Mouse (Mus musculus): ENCODE measurements at regions not wholly inside any gene's neighbourhood (a gene's known extent, or its start where the extent isn't known, plus 50 kb on each side); places are given as distances from the start of the nearest gene placed in this dataset.

DNA sequence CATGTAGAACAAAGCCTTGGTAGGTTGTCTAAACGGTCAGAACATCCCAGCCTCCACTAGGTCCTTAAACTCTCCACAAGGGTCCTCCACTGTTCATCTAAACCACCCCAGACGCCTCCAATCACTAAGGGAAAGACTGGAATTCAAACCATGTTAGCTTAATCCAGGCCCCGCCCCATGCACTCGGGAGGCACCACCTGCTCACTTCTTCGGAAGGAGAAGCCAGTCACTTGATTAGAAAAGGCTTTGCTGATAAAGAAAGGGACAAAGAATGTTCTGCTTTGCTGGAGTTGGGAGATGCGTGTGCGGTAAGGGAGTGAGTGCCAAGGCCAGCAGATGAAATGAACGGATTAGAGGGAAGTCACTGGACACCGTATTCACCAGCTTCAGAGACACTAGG lies 54.5 kb upstream of the Armc2 start:
- 57% methylated on average over 9 of the region's 9 CpGs for WGBS
- no peak for ATAC-seq (ENCODE audit: low read depth)
- no peaks in the 10 kb centered on the region for H3K4me1 ChIP-seq (ENCODE audit: control insufficient read depth, insufficient read depth, low read length)

GRCm38 (mm10) chr10:42072131-42072530 lies 53.9 kb upstream of the Armc2 start:
- H3K4me2 ChIP-seq (ENCODE audit: low read depth, low read length): no peak overlapping the region
- 50% methylated on average over 3 of the region's 3 CpGs for WGBS
- ATAC-seq (ENCODE audit: low read depth): no peak

More for the DNA sequence above, 54.5 kb upstream of the Armc2 start:
- Histone ChIP-seq H3K4me2 (ENCODE audit: low read depth, low read length) (no peak overlapping the region), H3K27ac (ENCODE audit: low read depth, low read length) (no peak overlapping the region), H3K27me3 (ENCODE audit: control insufficient read depth, insufficient read depth, low read length) (no peaks in the 10 kb centered on the region), H3K9me3 (ENCODE audit: control insufficient read depth, low read length) (no peaks in the 10 kb centered on the region), H3K4me3 (ENCODE audit: low read depth, low read length) (no peak overlapping the region), H3K9ac (replicated peaks; ENCODE audit: low read depth, low read length) (no peak overlapping the region), H3K36me3 (ENCODE audit: control insufficient read depth, insufficient read depth, low read length) (no peaks in the 10 kb centered on the region)

GRCm38 (mm10) chr10:42071404-42072024 lies 53.3 kb upstream of the Armc2 start:
- no peak overlapping the region for H3K9ac ChIP-seq (replicated peaks; ENCODE audit: low read depth, low read length)

More at GRCm38 (mm10) chr10:42072131-42072530, 53.9 kb upstream of the Armc2 start:
- H3K9ac ChIP-seq (replicated peaks; ENCODE audit: low read depth, low read length): no peak overlapping the region
- no peaks in the 10 kb centered on the region for H3K4me1 ChIP-seq (ENCODE audit: control insufficient read depth, insufficient read depth, low read length)
- H3K4me3 ChIP-seq (ENCODE audit: low read depth, low read length): no peak overlapping the region
- H3K9me3 ChIP-seq (ENCODE audit: control insufficient read depth, low read length): no peaks in the 10 kb centered on the region
- no peaks in the 10 kb centered on the region for H3K36me3 ChIP-seq (ENCODE audit: control insufficient read depth, insufficient read depth, low read length)
- H3K27ac ChIP-seq (ENCODE audit: low read depth, low read length): no peak overlapping the region
- H3K27me3 ChIP-seq (ENCODE audit: control insufficient read depth, insufficient read depth, low read length): no peaks in the 10 kb centered on the region

DNA sequence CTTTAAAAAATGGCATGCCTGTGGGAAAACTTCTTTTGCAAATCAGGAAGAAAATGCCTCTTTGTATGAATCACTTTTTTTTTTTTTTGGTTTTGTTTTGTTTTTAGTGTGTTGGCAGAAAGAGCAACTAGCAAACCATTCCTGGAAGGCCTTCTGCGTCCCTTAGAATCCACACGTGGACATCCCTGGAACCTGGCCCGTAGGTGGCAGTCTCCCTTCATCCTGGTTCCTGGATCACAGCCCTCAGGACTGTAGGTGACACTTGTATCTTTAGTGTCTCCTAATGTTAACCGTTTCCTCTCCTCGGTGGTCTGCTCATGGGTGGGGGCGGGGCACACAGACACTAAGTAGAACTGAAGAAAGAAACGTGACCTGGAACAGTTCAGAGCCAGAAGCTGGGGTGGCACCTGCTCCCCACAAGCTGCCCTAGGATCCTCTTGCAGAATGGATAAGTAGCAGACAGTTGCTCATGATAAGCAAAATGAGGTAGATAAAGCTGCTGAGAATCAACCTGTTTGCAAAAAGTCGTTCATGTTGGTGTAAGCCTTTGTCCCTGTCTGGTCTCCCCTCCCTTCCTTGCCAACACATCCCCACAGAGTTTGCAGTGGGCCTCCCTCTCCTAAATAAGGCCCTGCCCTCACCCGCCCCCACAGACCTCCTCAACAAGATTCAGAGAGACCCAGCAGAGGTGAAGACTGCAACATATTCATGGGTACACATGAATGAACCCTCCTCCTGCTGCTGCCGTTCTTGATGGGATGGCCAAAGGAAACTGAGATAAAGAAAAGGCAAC lies 52.6 kb upstream of the Armc2 start:
- WGBS: 31% methylated on average over 10 of the region's 10 CpGs
- no peak overlapping the region for H3K4me2 ChIP-seq (ENCODE audit: low read depth, low read length)
- no peak overlapping the region for H3K27ac ChIP-seq (ENCODE audit: low read depth, low read length)

More at GRCm38 (mm10) chr10:42071404-42072024, 53.3 kb upstream of the Armc2 start:
- H3K27me3 ChIP-seq (ENCODE audit: control insufficient read depth, insufficient read depth, low read length): no peaks in the 10 kb centered on the region
- no peaks in the 10 kb centered on the region for H3K36me3 ChIP-seq (ENCODE audit: control insufficient read depth, insufficient read depth, low read length)
- H3K4me2 ChIP-seq (ENCODE audit: low read depth, low read length): no peak overlapping the region
- ATAC-seq (ENCODE audit: low read depth): 0 out of 2 replicates have a peak, but pooled peaks have one; percentile 29
- H3K4me1 ChIP-seq (ENCODE audit: control insufficient read depth, insufficient read depth, low read length): no peaks in the 10 kb centered on the region
- H3K27ac ChIP-seq (ENCODE audit: low read depth, low read length): no peak overlapping the region
- no peak overlapping the region for H3K4me3 ChIP-seq (ENCODE audit: low read depth, low read length)
- WGBS: 36% methylated on average over 8 of the region's 8 CpGs
- H3K9me3 ChIP-seq (ENCODE audit: control insufficient read depth, low read length): no peaks in the 10 kb centered on the region

DNA sequence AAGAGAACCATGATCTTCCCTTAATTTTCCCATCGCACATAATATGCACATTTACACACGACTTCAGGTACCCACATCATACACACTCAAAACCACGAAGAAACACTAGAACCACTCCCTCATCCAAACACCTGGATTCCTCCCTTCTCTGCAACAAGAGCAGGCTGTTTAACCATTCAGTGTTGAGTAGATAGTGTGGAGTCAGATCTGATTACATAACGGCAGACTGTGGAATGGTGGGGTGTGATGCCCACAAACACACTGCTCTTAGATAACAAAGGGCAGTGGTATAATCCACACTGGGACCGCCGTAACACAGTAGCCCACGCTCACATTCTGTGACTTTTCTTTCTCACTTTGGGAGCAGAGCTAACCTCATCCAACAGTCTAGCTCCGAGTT lies 51.5 kb upstream of the Armc2 start:
- Histone ChIP-seq H3K36me3 (ENCODE audit: control insufficient read depth, insufficient read depth, low read length) (no peaks in the 10 kb centered on the region), H3K4me2 (ENCODE audit: low read depth, low read length) (no peak overlapping the region), H3K27me3 (ENCODE audit: control insufficient read depth, insufficient read depth, low read length) (no peaks in the 10 kb centered on the region), H3K9me3 (ENCODE audit: control insufficient read depth, low read length) (no peaks in the 10 kb centered on the region), H3K9ac (replicated peaks; ENCODE audit: low read depth, low read length) (no peak overlapping the region), H3K27ac (ENCODE audit: low read depth, low read length) (no peak overlapping the region), H3K4me3 (ENCODE audit: low read depth, low read length) (no peak overlapping the region), H3K4me1 (ENCODE audit: control insufficient read depth, insufficient read depth, low read length) (no peaks in the 10 kb centered on the region)
- WGBS: 94% methylated on average over 8 of the region's 8 CpGs
- ATAC-seq (ENCODE audit: low read depth): no peak

More for the DNA sequence above, 52.6 kb upstream of the Armc2 start:
- ATAC-seq (ENCODE audit: low read depth): peak; percentile 36; the same call in 1 of the 2 replicates
- H3K27me3 ChIP-seq (ENCODE audit: control insufficient read depth, insufficient read depth, low read length): no peaks in the 10 kb centered on the region
- no peaks in the 10 kb centered on the region for H3K4me1 ChIP-seq (ENCODE audit: control insufficient read depth, insufficient read depth, low read length)
- H3K36me3 ChIP-seq (ENCODE audit: control insufficient read depth, insufficient read depth, low read length): no peaks in the 10 kb centered on the region
- no peaks in the 10 kb centered on the region for H3K9me3 ChIP-seq (ENCODE audit: control insufficient read depth, low read length)
- H3K4me3 ChIP-seq (ENCODE audit: low read depth, low read length): no peak overlapping the region
- H3K9ac ChIP-seq (replicated peaks; ENCODE audit: low read depth, low read length): no peak overlapping the region

- H3K4me1 ChIP-seq (ENCODE audit: control insufficient read depth, insufficient read depth, low read length): no peaks in the 10 kb centered on the region
- no peak overlapping the region for H3K4me2 ChIP-seq (ENCODE audit: low read depth, low read length)
- no peak overlapping the region for H3K27ac ChIP-seq (ENCODE audit: low read depth, low read length)
- no peak overlapping the region for H3K9ac ChIP-seq (replicated peaks; ENCODE audit: low read depth, low read length)
- no peaks in the 10 kb centered on the region for H3K27me3 ChIP-seq (ENCODE audit: control insufficient read depth, insufficient read depth, low read length)
- H3K9me3 ChIP-seq (ENCODE audit: control insufficient read depth, low read length): no peaks in the 10 kb centered on the region
- 81% methylated on average over 2 of the region's 2 CpGs for WGBS
- no peaks in the 10 kb centered on the region for H3K36me3 ChIP-seq (ENCODE audit: control insufficient read depth, insufficient read depth, low read length)
- ATAC-seq (ENCODE audit: low read depth): no peak
- H3K4me3 ChIP-seq (ENCODE audit: low read depth, low read length): no peak overlapping the region
Observed at GRCm38 (mm10) chr10:42068497-42068896, 50.3 kb upstream of the Armc2 start.
